In genomic region chr6:23986293-23986692, GRCm38 (mm10) we compare ENCODE assay signal across 29 mouse cellular contexts. TPM values are rescaled to one million over a fixed set of nuclear protein-coding genes. Genes with fewer than 3 reads are reported as not detected.
A peak's percentile ranks its signal among the peaks of the same experiment; 100 is the strongest.
DNase-seq lines count a peak whose midpoint lies in the region; ATAC-seq and TF ChIP-seq lines count a peak whose summit lies in the region.
"Had no signal": no experiment of that assay in that cellular context is flagged by ENCODE, and none has a peak within 500 bp of the region (broad histone marks: within the 10 kb centered on the region; RNA-seq: fewer than 3 reads in every experiment).

No protein-coding gene starts in this region.

- no peaks in the 10 kb centered on the region for H3K36me3 ChIP-seq in MEL (ENCODE audit: control insufficient read depth in 1 of 2, insufficient read depth in 2 of 2, low read length in 2 of 2)
- H3K36me3 ChIP-seq in forebrain, postnatal 0 days (ENCODE audit: insufficient read depth), result no peaks in the 10 kb centered on the region
- H3K36me3 ChIP-seq: embryonic facial prominence, embryonic 10.5 days; embryonic facial prominence, embryonic 12.5 days; forebrain, embryonic 15.5 days; G1E had no signal

- no peak overlapping the region for H3K27ac ChIP-seq in MEL (ENCODE audit: control insufficient read depth, low read depth, low read length)
- no peak overlapping the region for H3K27ac ChIP-seq in forebrain, postnatal 0 days (ENCODE audit: low read depth, low read length)
- H3K27ac ChIP-seq: embryonic facial prominence, embryonic 10.5 days; embryonic facial prominence, embryonic 12.5 days; forebrain, embryonic 13.5 days; forebrain, embryonic 15.5 days had no signal

- no peaks in the 10 kb centered on the region for H3K79me2 ChIP-seq in MEL (ENCODE audit: control insufficient read depth, insufficient read depth, low read length, poor library complexity)

- peak; percentile 16 for DNase-seq in MEL (ENCODE audit: low read depth, low spot score)
- DNase-seq in layer of hippocampus, adult 11-12 months (ENCODE audit: low spot score), result no peak
- no peak for DNase-seq in forebrain, postnatal 0 days
- DNase-seq in spleen, postnatal 10 days (ENCODE audit: low spot score in 2 of 2), result no peak
- DNase-seq: adrenal gland, adult 2 months; adrenal gland, postnatal 10 days; adrenal gland, postnatal 25 days; B cell, adult 2 months; cerebellum, adult 11 months; cerebellum, adult 18-20 months; cerebellum, adult 8-10 months; cerebellum, adult 9-11 months; cerebellum, postnatal 14 days; cerebellum, postnatal 36 days had no signal

- H3K27me3 ChIP-seq in MEL (ENCODE audit: control insufficient read depth in 1 of 2, insufficient read depth in 2 of 2, low read length in 2 of 2), result no peaks in the 10 kb centered on the region
- no peaks in the 10 kb centered on the region for H3K27me3 ChIP-seq in forebrain, postnatal 0 days (ENCODE audit: insufficient read depth, low read length)
- H3K27me3 ChIP-seq: CH12.LX; embryonic facial prominence, embryonic 12.5 days; forebrain, embryonic 13.5 days; forebrain, embryonic 15.5 days had no signal

- no peaks in the 10 kb centered on the region for H3K4me1 ChIP-seq in MEL (ENCODE audit: control insufficient read depth in 1 of 2, insufficient read depth in 2 of 2, low read length in 2 of 2)
- H3K4me1 ChIP-seq in forebrain, postnatal 0 days (ENCODE audit: insufficient read depth), result no peaks in the 10 kb centered on the region
- H3K4me1 ChIP-seq: embryonic facial prominence, embryonic 10.5 days; embryonic facial prominence, embryonic 12.5 days; forebrain, embryonic 13.5 days; forebrain, embryonic 15.5 days had no signal

- 86% methylated on average over 1 of the region's 1 CpGs for WGBS in forebrain, postnatal 0 days

- TF ChIP-seq CTCF in MEL (IDR thresholded peaks at IDR 0.05 in 2 of 3, conservative IDR thresholded peaks at IDR 0.05 in 1 of 3; ENCODE audit: control insufficient read depth in 1 of 3, insufficient read depth in 1 of 3, low read depth in 2 of 3, low read length in 3 of 3, poor library complexity in 1 of 3, severe bottlenecking in 1 of 3), result no peak
- no peak for TF ChIP-seq CTCF in forebrain, postnatal 0 days (IDR thresholded peaks at IDR 0.05; ENCODE audit: low read depth)

- no peak overlapping the region for H3K9ac ChIP-seq in MEL (ENCODE audit: control insufficient read depth, low read depth, low read length, poor library complexity, severe bottlenecking)
- no peak overlapping the region for H3K9ac ChIP-seq in forebrain, postnatal 0 days
- H3K9ac ChIP-seq: embryonic facial prominence, embryonic 12.5 days; forebrain, embryonic 13.5 days; forebrain, embryonic 15.5 days had no signal

- no peak overlapping the region for H3K4me2 ChIP-seq in forebrain, postnatal 0 days (ENCODE audit: low read depth)
- H3K4me2 ChIP-seq: embryonic facial prominence, embryonic 12.5 days; forebrain, embryonic 13.5 days; forebrain, embryonic 15.5 days had no signal

- TF ChIP-seq RAD21 in MEL (IDR thresholded peaks at IDR 0.05; ENCODE audit: low read depth, low read length), result no peak

- no peaks in the 10 kb centered on the region for H3K9me3 ChIP-seq in MEL (replicated peaks; ENCODE audit: insufficient read depth, low read length)
- H3K9me3 ChIP-seq in forebrain, postnatal 0 days (ENCODE audit: low read length), result no peaks in the 10 kb centered on the region
- H3K9me3 ChIP-seq: embryonic facial prominence, embryonic 10.5 days; embryonic facial prominence, embryonic 12.5 days; forebrain, embryonic 13.5 days; forebrain, embryonic 15.5 days; G1E had no signal

- TF ChIP-seq EP300 in MEL (IDR thresholded peaks at IDR 0.05; ENCODE audit: low read depth in 1 of 2, low read length in 2 of 2), result no peak

- peak; percentile 90 for ATAC-seq in granulocyte monocyte progenitor cell, adult 5-6 weeks (replicated peaks; ENCODE audit: poor library complexity, severe bottlenecking)
- peak; percentile 49; the same call in 1 of the 2 replicates for ATAC-seq in megakaryocyte, adult 5-6 weeks (ENCODE audit: poor library complexity, severe bottlenecking)
- no peak for ATAC-seq in forebrain, postnatal 0 days
- no peak for ATAC-seq in inflammation-experienced regulatory T-cells, adult 6 months
- ATAC-seq: CD4-positive, CD25-positive, alpha-beta regulatory T cell, adult 4 months; forebrain, embryonic 13.5 days; forebrain, embryonic 15.5 days had no signal

- H3K4me3 ChIP-seq in MEL (ENCODE audit: control insufficient read depth in 1 of 2, insufficient read depth in 1 of 2, low read depth in 2 of 2, low read length in 2 of 2), result no peak overlapping the region
- no peak overlapping the region for H3K4me3 ChIP-seq in forebrain, postnatal 0 days (ENCODE audit: low read depth, low read length)
- H3K4me3 ChIP-seq: embryonic facial prominence, embryonic 10.5 days; embryonic facial prominence, embryonic 12.5 days; forebrain, embryonic 13.5 days; forebrain, embryonic 15.5 days had no signal

- TF ChIP-seq POLR2A in MEL (IDR thresholded peaks at IDR 0.05; ENCODE audit: control insufficient read depth in 1 of 2, insufficient read depth in 1 of 2, low read depth in 1 of 2, low read length in 2 of 2, poor library complexity in 1 of 2), result no peak

TF ChIP-seq in MEL, 35 proteins besides CTCF, POLR2A, EP300 and RAD21:
- no peak for TF ChIP-seq JUND (IDR thresholded peaks at IDR 0.05; ENCODE audit: low read depth, low read length)
- no peak for TF ChIP-seq UBTF (IDR thresholded peaks at IDR 0.05; ENCODE audit: borderline replicate concordance, insufficient read depth, low read depth, low read length)
- no peak for TF ChIP-seq ETS1 (IDR thresholded peaks at IDR 0.05; ENCODE audit: low read depth, low read length)
- TF ChIP-seq E2F4 (IDR thresholded peaks at IDR 0.05; ENCODE audit: borderline replicate concordance, low read depth, low read length), result no peak
- no peak for TF ChIP-seq ZMIZ1 (IDR thresholded peaks at IDR 0.05; ENCODE audit: low read depth, low read length)
- no peak for TF ChIP-seq TCF12 (IDR thresholded peaks at IDR 0.05; ENCODE audit: low read depth, low read length)
- TF ChIP-seq MYC (IDR thresholded peaks at IDR 0.05; ENCODE audit: low read depth, low read length), result no peak
- TF ChIP-seq RCOR1 (IDR thresholded peaks at IDR 0.05; ENCODE audit: low read depth, low read length), result no peak
- TF ChIP-seq SIN3A (IDR thresholded peaks at IDR 0.05; ENCODE audit: low read length), result no peak
- TF ChIP-seq SMC3 (IDR thresholded peaks at IDR 0.05; ENCODE audit: low read depth, low read length), result no peak
- TF ChIP-seq GABPA (IDR thresholded peaks at IDR 0.05; ENCODE audit: low read depth, low read length), result no peak
- TF ChIP-seq ZC3H11A (IDR thresholded peaks at IDR 0.05; ENCODE audit: low read depth, low read length), result no peak
- no peak for TF ChIP-seq NRF1 (IDR thresholded peaks at IDR 0.05; ENCODE audit: insufficient read depth, low read depth, low read length, poor library complexity, severe bottlenecking)
- TF ChIP-seq GATA1 (IDR thresholded peaks at IDR 0.05; ENCODE audit: low read depth, low read length), result no peak
- TF ChIP-seq MEF2A (IDR thresholded peaks at IDR 0.05; ENCODE audit: extremely low read depth, insufficient replicate concordance, low read depth, low read length, poor library complexity, severe bottlenecking), result no peak
- TF ChIP-seq TBP (IDR thresholded peaks at IDR 0.05; ENCODE audit: low read depth, low read length), result no peak
- TF ChIP-seq NELFE (IDR thresholded peaks at IDR 0.05; ENCODE audit: low read depth, low read length), result no peak
- TF ChIP-seq HCFC1 (IDR thresholded peaks at IDR 0.05; ENCODE audit: low read depth, low read length), result no peak

RNA-seq across cellular contexts. Expression of gene Tas2r118, which starts 16.4 kb away (rescaled TPM):
- total RNA-seq in MEL (2012; rRNA removed), result not detected in 2 replicates
- polyA plus RNA-seq in MEL (2012; ENCODE audit: insufficient read depth in 1 of 2, insufficient read length in 2 of 2, low read depth in 1 of 2, low replicate concordance in 2 of 2, missing spikeins in 1 of 2), result not detected
- not detected in 2 replicates for total RNA-seq in granulocyte monocyte progenitor cell, adult 5-6 weeks (2014; fragmentation: Nextera tagmentation)
- not detected in 2 replicates for total RNA-seq in granulocyte monocyte progenitor cell, adult 5-6 weeks (2017)
- total RNA-seq in megakaryocyte, adult 5-6 weeks (2015), result not detected in 2 replicates
- total RNA-seq in megakaryocyte, adult 5-6 weeks (2017), result not detected in 2 replicates
- not detected in 2 replicates for total RNA-seq in forebrain, postnatal 0 days (2014; rRNA removed)
- polyA plus RNA-seq in forebrain, postnatal 0 days (2015; fragmentation: Nextera tagmentation; extraction: Ambion mirVana), result not detected in 2 replicates
- polyA plus RNA-seq in inflammation-experienced regulatory T-cells, adult 6 months (2017; shearing (Covaris generic)), result not detected
- total RNA-seq: adrenal gland, adult 2 months; adrenal gland, postnatal 10 days; adrenal gland, postnatal 25 days; adrenal gland, postnatal 4 days; CH12.LX; G1E had no signal
- polyA plus RNA-seq: adrenal gland, adult 2 months; brain, embryonic 14.5 days; CD4-positive, CD25-positive, alpha-beta regulatory T cell, adult 4 months; cortical plate, adult 2 months; embryonic facial prominence, embryonic 10.5 days; embryonic facial prominence, embryonic 12.5 days; embryonic facial prominence, embryonic 14.5 days; forebrain, embryonic 11.5 days; forebrain, embryonic 13.5 days; forebrain, embryonic 15.5 days; G1E had no signal

Comparison
In these comparisons a context has a peak if more than half of its experiments do, and no peak if none do; other contexts are left out.
1. ATAC-seq: peak in granulocyte monocyte progenitor cell, adult 5-6 weeks (single experiment) and megakaryocyte, adult 5-6 weeks (single experiment); none in forebrain, postnatal 0 days (single experiment) and inflammation-experienced regulatory T-cells, adult 6 months (single experiment).